Mouse (Mus musculus) hematopoietic stem cell, adult 5-6 weeks (primary cell): ENCODE results near the gene Rab4b. TPM values are rescaled to one million over a fixed set of nuclear protein-coding genes. Genes with fewer than 3 reads are reported as not detected.

Experiments used
- ATAC-seq, 2 experiments: fragments of 125-278 bp in 1 of 2; replicated peaks in 1 of 2; 2 replicates each; pipeline ENCODE4 v1.8.0; 2016 to 2017; ENCODE audit warnings: inconsistent platforms in 2 of 2, mild to moderate bottlenecking in 2 of 2, moderate number of reproducible peaks in 2 of 2, low read depth in 1 of 2, moderate TSS enrichment in 1 of 2; ENCODE audit not compliant: low FRiP score in 2 of 2, poor library complexity in 2 of 2, severe bottlenecking in 2 of 2, insufficient read depth in 1 of 2, low TSS enrichment in 1 of 2
- total RNA-seq: library from RNA; stranded (forward); fragments of 172-1452, 232-1000 nt; gene quantifications from 2 replicates; pipeline ENCODE4 v1.2.3, GENCODE M21; 2017

Gene Rab4b
- total RNA-seq, 1 experiment from 2014 or later = 15.4 TPM

- no peak for ATAC-seq
Measured at GRCm38 (mm10) chr7:27165696-27166095, 13.0 kb downstream of the Rab4b start.

GRCm38 (mm10) chr7:27165007-27165655 lies 13.6 kb downstream of the Rab4b start:
- no peak for ATAC-seq

- no peak for ATAC-seq
Measured at GRCm38 (mm10) chr7:27164112-27164947, 14.4 kb downstream of the Rab4b start.

- ATAC-seq = no peak
Measured at GRCm38 (mm10) chr7:27163450-27163805, 15.3 kb downstream of the Rab4b start.

GRCm38 (mm10) chr7:27162780-27163449 lies 15.8 kb downstream of the Rab4b start:
- no peak for ATAC-seq

- ATAC-seq = no peak
Measured at GRCm38 (mm10) chr7:27161744-27162143, 17.0 kb downstream of the Rab4b start.

GRCm38 (mm10) chr7:27160921-27161320 lies 17.8 kb downstream of the Rab4b start:
- no peak for ATAC-seq

GRCm38 (mm10) chr7:27159882-27160281 lies 18.8 kb downstream of the Rab4b start:
- peak; percentile 87 for ATAC-seq

- ATAC-seq = no peak
Measured at GRCm38 (mm10) chr7:27159256-27159655, 19.4 kb downstream of the Rab4b start.

GRCm38 (mm10) chr7:27158171-27158570 lies 20.5 kb downstream of the Rab4b start:
- no peak for ATAC-seq

GRCm38 (mm10) chr7:27156005-27156404 lies 22.7 kb downstream of the Rab4b start:
- no peak for ATAC-seq

GRCm38 (mm10) chr7:27153205-27153764 lies 25.4 kb downstream of the Rab4b start, which contains the start of gene Cyp2t4:
Gene Cyp2t4, plus strand, starts transcription at chr7:27153714.
- no peak for ATAC-seq

GRCm38 (mm10) chr7:27136410-27136996 lies 42.2 kb downstream of the Rab4b start:
- no peak for ATAC-seq

GRCm38 (mm10) chr7:27133757-27134156 lies 44.9 kb downstream of the Rab4b start:
- no peak for ATAC-seq

GRCm38 (mm10) chr7:27133156-27133555 lies 45.5 kb downstream of the Rab4b start:
- no peak for ATAC-seq

- 0 out of 4 replicates have a peak, but pooled peaks of 1 of the 2 experiments have one; percentile 9 for ATAC-seq
Measured at GRCm38 (mm10) chr7:27132588-27132987, 46.1 kb downstream of the Rab4b start.

GRCm38 (mm10) chr7:27131387-27131786 lies 47.3 kb downstream of the Rab4b start:
- no peak for ATAC-seq
